Mouse (Mus musculus) bone marrow macrophage, adult 2 months (primary cell): ENCODE data around the gene Olfr1289. TPM values are rescaled to one million over a fixed set of nuclear protein-coding genes. Genes with fewer than 3 reads are reported as not detected.

ENCODE experiments used
- H3K27ac ChIP-seq: 2 replicates; pipeline ENCODE4 v1.5.1; 2012; ENCODE audit warnings: low read depth, low read length; ENCODE audit not compliant: insufficient read depth
- H3K4me1 ChIP-seq: 2 replicates; pipeline ENCODE4 v1.6.1; 2012; ENCODE audit warnings: low read length; ENCODE audit not compliant: control insufficient read depth, insufficient read depth
- H3K4me3 ChIP-seq: 2 replicates; pipeline ENCODE4 v1.5.1; 2012; ENCODE audit warnings: mild to moderate bottlenecking, low read length, moderate library complexity; ENCODE audit not compliant: insufficient read depth
- CTCF ChIP-seq: IDR thresholded peaks from 2 replicates; pipeline ENCODE4 v1.5.1; 2012; ENCODE audit warnings: low read depth, mild to moderate bottlenecking, low read length, moderate library complexity
- POLR2A ChIP-seq: IDR thresholded peaks from 2 replicates; pipeline ENCODE4 v1.6.1; 2012; ENCODE audit warnings: mild to moderate bottlenecking, low read depth, low read length, borderline replicate concordance
- polyA plus RNA-seq: library from polyadenylated mRNA; stranded (reverse); fragments of >200 nt; gene quantifications from 2 replicates; pipeline ENCODE4 v1.2.4, GENCODE M21; 2012; ENCODE audit not compliant: missing spikeins, insufficient read depth, insufficient read length

Olfr1289 gene
- not detected in 2 replicates for polyA plus RNA-seq

GRCm38 (mm10) chr2:111480519-111480918 is at the start of gene Olfr1289:
Gene Olfr1289, plus strand, starts transcription at chr2:111480819.
- H3K4me3 ChIP-seq: no peak within 1 kb of the TSS
- no peaks in the 10 kb centered on the region for H3K4me1 ChIP-seq
- TF ChIP-seq POLR2A (no peak), CTCF (no peak)
- no peak within 1 kb of the TSS for H3K27ac ChIP-seq

GRCm38 (mm10) chr2:111448842-111449241 is 31.8 kb upstream of the Olfr1289 start, which contains the start of gene Olfr1287:
Gene Olfr1287, plus strand, starts transcription at chr2:111449142.
- no peak within 1 kb of the TSS for H3K4me3 ChIP-seq
- no peak within 1 kb of the TSS for H3K27ac ChIP-seq
- no peaks in the 10 kb centered on the region for H3K4me1 ChIP-seq
- no peak for TF ChIP-seq POLR2A
- no peak for TF ChIP-seq CTCF

- no peak within 1 kb of the TSS for H3K4me3 ChIP-seq
- H3K4me1 ChIP-seq: no peaks in the 10 kb centered on the region
- H3K27ac ChIP-seq: no peak within 1 kb of the TSS
- TF ChIP-seq POLR2A (no peak), CTCF (no peak)
Measured at GRCm38 (mm10) chr2:111473801-111474200, 6.8 kb upstream of the Olfr1289 start, which contains the start of gene Olfr1288. Gene Olfr1288, plus strand, starts transcription at chr2:111474101.

- TF ChIP-seq CTCF (no peak), POLR2A (no peak)
- Histone ChIP-seq H3K27ac (no peak within 1 kb of the TSS), H3K4me1 (no peaks in the 10 kb centered on the region), H3K4me3 (no peak within 1 kb of the TSS)
Measured at GRCm38 (mm10) chr2:111493729-111494128, 13.1 kb downstream of the Olfr1289 start, which contains the start of gene Olfr1290. Gene Olfr1290, minus strand, starts transcription at chr2:111493829.

GRCm38 (mm10) chr2:111496880-111497279 is 16.3 kb downstream of the Olfr1289 start, which contains the start of gene Olfr1291-ps1:
Gene Olfr1291-ps1, plus strand, starts transcription at chr2:111497180.
- Histone ChIP-seq H3K27ac (no peak within 1 kb of the TSS), H3K4me1 (no peaks in the 10 kb centered on the region), H3K4me3 (no peak within 1 kb of the TSS)
- TF ChIP-seq CTCF (no peak), POLR2A (no peak)

GRCm38 (mm10) chr2:111517451-111517850 is 36.8 kb downstream of the Olfr1289 start:
- TF ChIP-seq POLR2A (no peak), CTCF (no peak)
- Histone ChIP-seq H3K4me1 (no peaks in the 10 kb centered on the region), H3K27ac (no peak overlapping the region), H3K4me3 (no peak overlapping the region)

- no peak for TF ChIP-seq POLR2A
- TF ChIP-seq CTCF: no peak
- Histone ChIP-seq H3K4me3 (no peak within 1 kb of the TSS), H3K27ac (no peak within 1 kb of the TSS), H3K4me1 (no peaks in the 10 kb centered on the region)
Measured at GRCm38 (mm10) chr2:111524903-111525302, 44.3 kb downstream of the Olfr1289 start, which contains the start of gene Olfr1293-ps. Gene Olfr1293-ps, plus strand, starts transcription at chr2:111525203.

Other genes with a start within 250 kb of the Olfr1289 start
- not detected in 2 replicates for gene Olfr1275, start 245.5 kb upstream of the Olfr1289 start, polyA plus RNA-seq
- gene Olfr1276, start 226.3 kb upstream of the Olfr1289 start, polyA plus RNA-seq: not detected in 2 replicates
- 0.13 TPM in 1 of 2 replicates, not detected in the other for gene Olfr1277, start 206.7 kb upstream of the Olfr1289 start, polyA plus RNA-seq
- not detected in 2 replicates for gene Olfr1278, start 190.7 kb upstream of the Olfr1289 start, polyA plus RNA-seq
- not detected in 2 replicates for gene Olfr1279, start 180.2 kb upstream of the Olfr1289 start, polyA plus RNA-seq
- gene Olfr1280, start 166.8 kb upstream of the Olfr1289 start, polyA plus RNA-seq: not detected in 2 replicates
- 0.16 TPM in 1 of 2 replicates, not detected in the other for gene Olfr1281, start 154.3 kb upstream of the Olfr1289 start, polyA plus RNA-seq
- gene Olfr1282, start 144.7 kb upstream of the Olfr1289 start, polyA plus RNA-seq: not detected in 2 replicates
- gene Olfr1283, start 114.0 kb upstream of the Olfr1289 start, polyA plus RNA-seq: not detected in 2 replicates
- not detected in 2 replicates for gene Olfr1284, start 105.3 kb upstream of the Olfr1289 start, polyA plus RNA-seq
- not detected in 2 replicates for gene Olfr1286, start 57.7 kb upstream of the Olfr1289 start, polyA plus RNA-seq
- not detected in 2 replicates for gene Olfr1287, start 31.7 kb upstream of the Olfr1289 start, polyA plus RNA-seq
- not detected in 2 replicates for gene Olfr1288, start 6.7 kb upstream of the Olfr1289 start, polyA plus RNA-seq
- gene Olfr1290, start 13.0 kb downstream of the Olfr1289 start, polyA plus RNA-seq: not detected in 2 replicates
- not detected in 2 replicates for gene Olfr1291-ps1, start 16.4 kb downstream of the Olfr1289 start, polyA plus RNA-seq
- gene Olfr1293-ps, start 44.4 kb downstream of the Olfr1289 start, polyA plus RNA-seq: not detected in 2 replicates
- not detected in 2 replicates for gene Olfr1294, start 59.5 kb downstream of the Olfr1289 start, polyA plus RNA-seq
- not detected in 2 replicates for gene Olfr1295, start 88.9 kb downstream of the Olfr1289 start, polyA plus RNA-seq
- gene Olfr1297, start 145.7 kb downstream of the Olfr1289 start, polyA plus RNA-seq: 0.33 TPM in 1 of 2 replicates, not detected in the other
- not detected in 2 replicates for gene Olfr1298, start 168.4 kb downstream of the Olfr1289 start, polyA plus RNA-seq
- gene Olfr1299, start 180.6 kb downstream of the Olfr1289 start, polyA plus RNA-seq: not detected in 2 replicates